Mouse (Mus musculus) spleen, embryonic (tissue): Measurements from ENCODE around the gene Cpz.

Experiments used
- CTCF ChIA-PET: fragments of 350-600 bp; sonication (Branson Sonifier 250); formaldehyde crosslinking; loops from one replicate; lab custom pipeline; 2022; lab: Charles Lee

Cpz gene

DNA sequence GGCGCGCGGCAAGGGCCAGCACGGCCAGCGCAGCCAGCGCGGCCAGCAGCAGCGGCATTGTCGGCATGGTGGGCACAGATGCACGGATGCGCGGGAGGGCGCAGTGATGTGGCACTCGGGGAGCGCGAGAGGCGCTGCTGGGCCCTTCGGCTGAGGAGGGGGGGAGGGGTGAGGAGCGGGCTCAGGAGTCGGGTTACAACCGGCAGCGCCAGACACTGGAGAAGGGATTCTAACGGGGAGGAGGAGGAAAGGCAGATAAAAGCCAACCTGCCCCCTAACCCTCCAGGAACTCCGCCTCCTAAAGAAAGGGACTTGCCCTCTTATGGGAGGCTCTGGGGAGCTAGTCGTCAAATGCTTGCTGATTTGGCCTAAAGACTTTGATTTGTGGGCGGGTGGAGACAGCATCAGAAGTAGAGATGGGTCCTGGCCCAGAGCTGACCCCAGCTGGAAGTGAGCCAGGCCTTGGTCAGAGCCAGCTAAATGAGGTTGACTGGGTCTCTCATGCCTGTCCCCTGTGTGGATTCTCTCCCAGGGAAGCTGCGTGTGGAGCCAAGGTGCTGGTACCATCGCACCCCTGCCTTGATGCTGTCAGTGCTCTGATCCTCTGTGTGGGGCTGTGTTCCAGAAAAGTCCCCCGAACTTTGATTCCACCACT is at the start of gene Cpz:
TSS of gene Cpz (minus strand) at position 230 of the 655 bp plus-strand sequence.
- CTCF ChIA-PET = no interaction called here

DNA sequence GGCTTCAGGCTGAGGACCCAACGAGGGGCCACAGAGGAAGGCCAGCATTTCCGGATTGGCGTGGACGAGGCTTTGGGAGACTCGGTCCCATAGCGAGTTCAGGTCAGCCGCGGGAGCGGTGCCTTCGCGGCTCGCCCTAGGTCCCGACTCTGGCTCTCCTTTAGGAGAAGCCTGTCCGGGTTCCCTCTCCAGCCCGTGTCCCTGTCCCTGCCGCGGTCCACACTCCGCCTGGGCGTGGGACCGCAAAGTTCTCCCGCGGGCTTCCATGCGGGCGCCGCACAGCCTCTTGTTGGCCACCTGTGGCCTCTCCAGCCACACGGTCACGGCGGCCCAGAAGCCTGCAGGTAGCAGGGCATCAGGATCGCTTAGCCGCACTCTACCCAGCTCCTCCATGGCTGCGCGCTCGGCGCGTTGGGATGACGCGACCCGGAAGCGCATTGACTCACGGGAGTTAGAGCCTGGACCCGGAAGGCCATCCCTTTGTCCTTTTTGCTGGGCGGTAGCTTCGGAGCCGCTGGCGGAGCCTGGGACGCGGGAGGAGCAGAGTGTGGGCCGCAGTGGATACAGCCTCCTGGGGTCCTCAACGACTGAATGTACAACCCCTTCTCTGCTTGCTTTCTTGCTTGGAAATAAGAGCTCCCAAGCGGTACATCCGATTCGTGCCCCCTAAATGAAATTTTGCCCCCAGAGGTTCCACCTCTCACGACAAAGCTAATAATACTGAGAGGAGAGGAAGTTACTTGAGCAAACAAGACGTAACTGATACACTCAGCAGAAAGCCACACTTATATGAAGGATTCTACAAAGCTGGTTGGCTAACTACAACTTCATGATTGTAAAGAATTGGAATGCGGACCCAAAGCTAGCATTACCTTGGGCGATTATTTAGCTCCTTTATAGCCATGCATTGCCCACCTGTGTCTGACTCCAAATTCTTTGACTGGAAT is 49.4 kb upstream of the Cpz start, which contains the start of gene Trmt44:
TSS of gene Trmt44 (minus strand) at position 418 of the 947 bp plus-strand sequence.
- CTCF ChIA-PET = interaction anchor here (0.7 kb wide), 1 partner anchor 9 kb away, joined by 3 read pairs; no protein-coding TSS in a partner anchor

DNA sequence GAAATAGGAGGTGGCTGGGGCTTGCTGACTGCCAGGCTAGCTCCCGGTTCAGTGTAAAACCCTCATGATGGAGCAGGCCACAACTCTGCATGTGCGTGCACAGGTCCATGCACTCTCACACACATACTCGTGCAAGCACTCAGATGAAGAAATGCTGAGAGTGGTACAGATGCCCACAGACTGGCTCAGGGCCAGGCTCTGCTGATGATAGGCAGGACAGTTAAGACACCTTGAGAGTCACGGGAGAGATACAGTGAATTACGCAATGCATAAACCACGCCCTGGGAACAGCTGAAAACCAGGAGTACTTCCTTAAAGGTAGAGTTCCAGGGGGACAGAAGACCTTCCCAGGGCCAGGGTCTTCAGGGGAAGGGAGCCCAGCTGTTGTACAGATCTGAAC is 46.0 kb upstream of the Cpz start:
- CTCF ChIA-PET = no interaction called here

DNA sequence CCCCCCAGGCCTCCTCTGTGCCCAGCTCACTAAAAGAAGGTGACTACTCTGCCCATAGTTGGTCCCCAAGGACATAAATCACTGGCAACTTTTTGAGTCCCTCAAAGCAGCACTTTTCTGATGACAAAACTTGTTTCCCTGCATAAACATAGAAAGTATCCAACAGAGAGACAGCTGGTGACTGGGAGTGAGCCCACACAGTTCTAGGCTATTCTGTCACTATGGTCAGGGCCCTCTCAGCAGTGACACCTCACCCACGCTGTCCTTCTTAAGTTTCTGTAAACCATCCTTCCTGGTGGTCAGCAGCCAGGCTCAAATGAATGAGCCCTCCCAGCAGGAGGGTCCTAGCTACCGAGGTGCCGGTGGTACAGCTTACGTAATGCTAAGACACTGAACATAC is 41.1 kb upstream of the Cpz start:
- CTCF ChIA-PET = no interaction called here

DNA sequence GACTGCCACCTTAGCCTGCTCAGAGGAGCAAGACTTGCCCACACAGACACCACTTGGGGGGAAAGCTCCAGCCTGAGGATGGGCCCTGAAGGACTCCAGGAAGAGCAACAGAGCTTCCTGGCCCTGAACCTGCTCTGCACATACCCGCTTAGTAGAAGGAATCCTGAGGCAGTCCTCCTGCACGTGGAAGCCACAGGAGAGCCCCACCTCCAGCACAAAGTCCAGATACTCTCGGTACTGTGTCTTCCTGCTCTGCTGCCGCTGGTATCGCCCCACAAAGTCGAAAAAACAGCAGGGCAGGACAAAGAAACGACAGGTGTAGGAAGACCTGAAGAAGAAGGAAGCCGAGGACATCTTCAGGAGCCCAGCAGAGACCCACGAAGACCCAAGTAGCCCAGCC is 39.7 kb upstream of the Cpz start:
- CTCF ChIA-PET = no interaction called here

DNA sequence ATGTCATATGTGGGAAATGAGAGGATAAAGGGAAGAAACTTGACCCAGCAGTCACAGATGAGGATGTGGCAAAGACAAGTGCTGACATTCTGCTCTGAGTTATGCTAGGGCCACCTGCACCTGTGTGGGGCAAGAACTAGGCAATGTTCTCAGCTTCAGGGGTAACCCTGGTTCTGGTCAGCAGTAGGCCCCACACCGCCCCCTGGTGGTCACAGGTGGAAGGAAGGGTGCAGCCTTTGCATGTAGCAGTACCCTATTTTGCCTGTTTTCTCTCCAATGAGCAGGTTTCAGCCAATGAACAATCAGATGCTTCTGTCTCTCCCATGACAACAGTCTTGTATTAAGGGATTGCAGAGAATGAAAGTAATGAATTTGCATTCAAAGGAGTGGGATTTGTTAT is 38.0 kb upstream of the Cpz start:
- CTCF ChIA-PET = no interaction called here

DNA sequence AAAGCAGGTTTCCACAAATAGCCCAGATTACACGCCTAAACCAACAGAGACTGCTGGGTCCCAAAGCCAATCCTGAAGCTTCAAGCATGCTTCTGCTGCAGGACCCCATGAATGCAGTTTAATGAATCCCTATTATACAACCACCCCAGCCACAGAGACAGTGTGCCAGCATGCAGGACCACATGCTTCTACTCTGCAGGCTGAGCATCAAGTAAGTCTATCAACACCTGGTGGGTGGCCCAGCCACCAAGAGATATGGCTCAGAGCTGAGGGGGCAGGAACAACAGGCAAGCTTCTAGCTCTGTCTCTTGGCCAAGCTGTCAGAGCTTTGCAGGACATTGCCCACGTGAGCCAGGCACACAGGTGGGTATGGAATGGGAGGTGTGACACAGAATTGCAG is 37.1 kb upstream of the Cpz start:
- CTCF ChIA-PET = no interaction called here

DNA sequence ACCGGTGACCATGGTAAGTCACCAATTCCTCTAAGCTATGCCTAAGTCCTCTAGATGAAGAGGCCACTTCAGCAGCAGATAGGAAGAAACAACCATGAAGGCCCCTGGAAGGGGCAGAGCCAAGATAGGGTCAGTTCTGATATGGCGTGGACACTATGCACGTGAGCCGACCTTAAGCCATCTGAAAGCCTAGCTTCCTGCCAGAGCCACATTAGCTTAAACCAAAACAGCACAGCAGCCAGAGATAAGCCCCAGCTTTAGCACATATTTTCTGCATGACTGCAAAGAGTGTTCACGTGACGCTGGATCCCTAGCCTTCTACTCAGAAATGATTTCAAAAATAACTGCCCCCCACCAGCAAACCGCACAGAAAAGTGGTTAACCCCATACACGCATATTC is 33.9 kb upstream of the Cpz start:
- CTCF ChIA-PET = no interaction called here

DNA sequence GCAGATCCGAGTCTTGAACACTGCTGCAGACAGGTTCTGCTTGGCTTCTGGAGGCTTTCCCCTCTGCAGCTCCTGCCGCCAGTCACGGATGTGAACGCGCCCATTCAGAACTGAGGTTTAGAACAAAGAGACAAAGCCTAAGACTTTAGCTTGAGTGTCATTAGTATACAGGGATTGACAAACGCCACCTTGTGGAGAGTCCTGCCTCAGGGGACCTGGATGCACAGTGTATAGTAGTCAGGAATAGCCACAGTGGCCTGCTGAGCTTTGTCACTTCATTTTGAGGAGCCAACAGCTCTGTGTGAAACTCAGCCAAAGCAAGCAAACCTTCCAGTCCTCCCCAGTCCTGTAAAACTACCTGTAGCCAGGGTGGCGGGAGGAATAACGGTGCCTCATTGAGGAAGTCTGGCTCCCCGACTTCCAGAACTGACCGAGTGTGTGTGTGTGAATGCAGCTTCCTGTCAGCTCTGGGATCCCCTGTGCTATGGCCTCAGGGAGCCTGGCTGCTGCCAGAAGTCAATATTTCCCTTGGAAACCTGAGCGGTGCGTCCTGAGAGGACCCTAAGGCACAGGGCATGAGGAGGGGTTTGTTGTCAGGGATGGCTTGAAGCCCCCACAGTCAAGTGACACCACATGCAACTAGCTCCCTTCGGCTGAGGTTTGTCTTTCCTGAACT is 32.6 kb upstream of the Cpz start:
- CTCF ChIA-PET = no interaction called here

DNA sequence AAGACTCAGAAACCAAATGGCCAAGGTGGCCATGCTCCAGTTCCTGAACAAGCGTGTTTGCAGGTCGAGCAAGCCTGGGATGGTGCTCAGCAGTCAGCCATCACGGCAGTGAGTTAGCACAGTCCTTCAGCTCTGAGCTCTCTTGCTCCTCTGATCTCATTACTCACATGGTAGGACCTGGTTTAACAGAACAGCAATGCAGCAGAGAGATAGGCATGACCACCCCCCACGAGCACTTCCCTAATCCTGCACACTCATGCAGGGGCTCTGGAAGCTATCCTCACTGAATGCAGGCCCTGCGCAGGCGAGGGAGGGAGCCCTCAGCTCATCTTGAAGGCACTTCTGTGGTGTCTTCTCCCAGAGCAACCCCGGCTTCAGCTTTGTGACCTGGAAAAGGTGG is 30.9 kb upstream of the Cpz start:
- CTCF ChIA-PET = no interaction called here

DNA sequence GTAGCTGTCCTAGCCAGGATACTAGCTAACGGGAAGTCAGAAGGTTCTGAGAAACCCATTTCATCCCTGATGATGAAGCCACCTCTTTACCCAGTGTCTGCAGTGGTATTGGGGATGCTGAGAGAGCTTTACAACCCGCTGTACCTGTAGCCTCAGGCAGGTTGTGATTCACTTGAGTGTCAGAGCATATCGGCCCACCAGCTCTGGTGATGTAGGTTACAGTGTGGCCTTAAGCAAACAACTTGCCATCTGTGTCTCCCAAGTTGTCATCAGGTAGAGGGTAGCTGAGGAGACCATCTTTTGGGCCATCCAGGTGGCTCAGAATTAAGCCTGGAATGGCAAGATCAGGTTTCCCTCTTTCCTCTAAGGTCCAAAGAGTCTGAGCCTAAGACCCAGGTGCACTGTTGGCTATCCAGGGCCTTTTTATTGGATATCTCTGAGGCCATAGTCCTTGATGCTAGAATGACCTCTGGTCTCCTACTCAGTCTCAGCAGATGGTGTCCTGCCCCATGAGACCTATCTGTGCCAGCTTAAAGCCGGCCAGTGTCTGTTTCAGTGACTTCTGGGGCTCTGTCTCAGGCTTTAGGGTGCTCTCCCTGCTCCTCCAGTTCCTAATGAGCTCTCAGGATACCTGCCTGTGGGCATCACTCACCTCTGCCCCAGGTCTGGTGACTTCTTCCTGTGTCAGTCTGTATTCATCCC is 27.5 kb upstream of the Cpz start:
- CTCF ChIA-PET = no interaction called here

DNA sequence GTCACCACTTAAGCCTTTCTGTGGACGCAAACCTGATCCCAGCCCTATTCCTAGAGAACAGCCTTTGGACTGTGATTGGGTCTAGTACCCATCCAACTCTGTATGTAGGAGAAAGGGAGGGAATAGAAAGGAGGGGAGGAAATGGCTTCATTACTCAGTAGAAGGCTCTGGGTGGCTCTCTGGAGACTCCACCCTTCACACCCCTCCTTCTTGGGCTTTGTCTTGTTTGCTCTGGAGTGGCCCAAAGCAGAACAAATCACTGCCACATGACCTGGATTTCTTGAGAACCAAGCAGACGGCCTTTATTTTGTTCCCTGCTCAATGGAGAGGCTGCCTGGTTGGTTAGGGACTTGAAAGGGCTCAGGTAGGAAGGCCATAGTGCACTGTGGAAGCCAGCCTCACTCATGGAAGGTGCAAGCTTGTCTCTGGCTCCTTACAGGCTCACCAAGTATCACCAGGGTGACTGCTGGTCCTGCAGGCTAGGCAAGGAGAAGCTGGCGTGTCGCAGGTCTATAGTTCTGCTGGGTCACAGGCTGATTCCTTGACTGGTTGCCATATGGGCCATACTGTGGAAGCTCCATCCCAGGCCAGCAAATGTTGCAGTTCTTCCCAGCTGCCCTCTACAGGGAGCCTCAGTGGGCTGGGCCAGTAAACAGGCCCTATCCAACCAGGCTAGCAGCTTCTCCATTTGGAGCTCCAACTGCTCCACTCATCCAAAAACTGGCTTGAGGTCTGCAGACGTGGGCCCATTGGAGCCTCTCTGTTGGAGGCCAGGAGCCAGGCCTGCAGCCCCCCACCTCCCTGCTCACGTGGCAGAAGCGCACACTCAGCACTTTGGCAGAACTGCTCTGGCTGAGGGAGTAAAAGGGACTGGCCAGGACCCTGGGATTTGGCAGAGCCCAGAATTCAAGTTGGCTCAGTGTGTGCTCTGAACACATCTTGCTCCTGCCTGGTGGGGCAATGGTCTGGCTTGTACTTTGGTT is 26.6 kb upstream of the Cpz start:
- CTCF ChIA-PET = no interaction called here

DNA sequence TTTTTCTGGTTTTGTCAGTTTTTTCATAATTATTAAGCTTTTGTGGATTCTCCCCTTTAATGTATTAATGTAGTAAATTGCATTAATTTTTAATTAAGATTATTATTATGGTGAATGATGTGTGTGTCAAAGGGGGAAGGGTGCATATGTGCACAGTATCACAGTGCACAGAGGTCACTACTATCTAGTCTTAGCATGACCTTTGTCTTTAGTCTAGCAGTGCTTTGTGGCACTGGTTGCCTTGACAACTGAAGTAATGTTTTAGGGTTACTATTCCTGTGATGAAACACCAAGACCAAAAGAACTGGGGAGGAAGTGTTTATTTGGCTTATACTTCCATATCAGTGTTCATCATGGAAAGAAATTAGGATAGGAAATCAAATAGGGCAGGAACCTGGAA is 20.6 kb upstream of the Cpz start:
- CTCF ChIA-PET = no interaction called here

DNA sequence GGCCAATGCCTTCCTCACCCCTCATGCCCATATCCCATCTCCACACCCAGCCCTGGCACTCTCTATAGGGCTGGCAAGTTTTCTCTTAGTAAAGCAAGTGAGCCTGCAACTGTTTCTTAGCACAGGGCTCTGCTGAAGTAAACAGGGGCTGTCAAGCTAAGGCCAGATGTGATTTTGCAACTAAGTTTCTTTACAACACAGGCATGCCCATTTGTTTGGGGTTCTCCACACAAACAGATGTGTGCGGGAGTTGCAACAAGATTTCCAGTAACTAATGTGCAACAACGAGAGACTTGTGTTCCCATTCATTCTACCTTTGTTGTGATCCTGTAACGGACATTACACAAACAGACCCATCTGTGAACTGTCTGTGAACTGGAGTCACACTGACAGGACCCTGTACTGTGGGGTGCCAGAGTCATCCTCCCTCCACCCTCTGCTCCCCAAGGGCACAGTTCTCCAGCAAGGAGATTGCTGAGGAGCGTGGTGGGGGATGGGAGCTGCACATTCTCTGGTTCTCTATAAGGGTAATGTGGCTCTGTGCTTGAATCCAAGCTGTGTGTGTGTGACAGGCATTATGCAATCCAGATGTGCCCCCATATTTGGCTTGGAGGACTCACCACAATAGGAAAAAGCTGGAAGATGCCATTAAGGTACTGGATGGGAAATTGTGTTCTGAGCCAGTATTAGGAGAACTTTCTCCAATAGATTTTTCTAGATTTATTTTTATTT is 15.7 kb upstream of the Cpz start:
- CTCF ChIA-PET = no interaction called here

DNA sequence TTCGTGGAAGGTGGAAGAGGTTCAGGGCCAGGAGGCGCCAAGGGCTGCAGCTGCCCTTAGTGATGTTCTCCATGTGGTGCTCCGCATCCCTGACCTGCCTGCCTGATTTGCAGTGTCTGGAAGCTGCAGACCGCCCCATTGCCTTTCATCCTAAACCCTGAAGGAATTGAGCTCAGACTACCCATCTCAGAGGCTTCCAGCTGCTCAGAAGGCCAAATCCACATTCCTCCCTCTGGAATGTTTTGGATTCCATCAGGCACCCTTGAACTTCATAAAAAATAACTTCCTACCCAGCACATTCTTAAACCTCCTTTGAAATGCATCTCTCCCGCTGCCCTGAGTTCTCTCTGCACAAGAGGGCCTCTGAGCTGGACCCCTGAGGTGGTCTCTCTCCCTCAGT is 15.1 kb upstream of the Cpz start:
- CTCF ChIA-PET = no interaction called here

DNA sequence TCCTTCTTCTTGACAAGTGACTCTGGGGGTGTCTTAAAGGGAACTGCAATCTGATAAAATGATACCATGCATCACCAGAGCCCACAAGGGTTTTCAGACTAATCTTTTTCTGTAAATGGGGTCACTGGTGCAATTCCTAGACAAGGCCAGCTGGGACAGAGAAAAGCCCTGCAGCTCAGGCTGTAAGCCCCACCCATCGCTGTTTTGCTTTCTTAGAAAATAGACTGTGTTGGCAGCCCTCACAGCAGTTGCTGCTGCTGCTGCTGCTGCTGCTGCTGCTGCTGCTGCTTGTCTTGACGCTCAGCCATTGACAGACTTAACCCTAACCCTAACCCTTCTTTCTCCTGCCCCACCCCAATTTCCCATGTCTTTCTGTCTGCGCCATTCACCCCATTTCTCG is 14.1 kb upstream of the Cpz start:
- CTCF ChIA-PET = no interaction called here

DNA sequence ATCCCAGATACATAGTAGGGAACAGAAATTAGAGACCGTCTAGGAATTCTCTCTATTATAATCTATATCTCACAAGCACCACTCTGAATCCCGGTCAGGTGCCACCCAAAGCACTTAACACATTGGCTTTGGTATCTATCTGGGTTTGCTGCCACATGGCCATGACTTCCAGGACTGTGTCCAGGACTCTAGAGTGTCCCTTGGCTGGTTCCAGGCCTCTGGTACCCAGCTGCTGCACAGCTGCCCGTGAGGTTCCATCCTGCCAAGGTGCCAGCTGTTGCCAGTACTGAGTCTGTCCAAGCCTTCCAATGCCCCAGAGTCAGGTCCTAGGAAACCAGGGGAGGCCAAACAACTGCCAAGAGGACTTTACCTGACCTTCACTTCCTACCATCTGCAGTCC is 12.5 kb upstream of the Cpz start:
- CTCF ChIA-PET = no interaction called here

DNA sequence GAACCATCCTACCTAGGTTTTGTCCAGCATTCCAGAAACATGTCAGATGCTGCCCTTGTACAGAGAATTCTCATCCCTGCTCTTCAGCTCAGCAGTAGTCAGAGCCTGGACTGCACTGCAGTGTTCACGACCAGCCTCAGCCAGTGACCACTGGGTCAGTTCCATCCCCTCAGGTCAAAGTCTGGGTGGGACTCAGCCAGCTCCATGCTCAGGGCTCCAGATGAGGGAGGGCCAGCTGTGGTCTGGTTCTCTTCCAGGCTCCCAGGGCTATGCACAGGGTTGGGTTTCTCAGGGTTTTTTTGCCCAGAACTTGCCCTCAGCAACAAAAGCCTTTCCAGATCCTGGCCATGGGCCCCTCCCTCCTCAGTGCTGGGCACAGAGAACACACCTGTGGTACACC is 12.0 kb upstream of the Cpz start:
- CTCF ChIA-PET = no interaction called here

DNA sequence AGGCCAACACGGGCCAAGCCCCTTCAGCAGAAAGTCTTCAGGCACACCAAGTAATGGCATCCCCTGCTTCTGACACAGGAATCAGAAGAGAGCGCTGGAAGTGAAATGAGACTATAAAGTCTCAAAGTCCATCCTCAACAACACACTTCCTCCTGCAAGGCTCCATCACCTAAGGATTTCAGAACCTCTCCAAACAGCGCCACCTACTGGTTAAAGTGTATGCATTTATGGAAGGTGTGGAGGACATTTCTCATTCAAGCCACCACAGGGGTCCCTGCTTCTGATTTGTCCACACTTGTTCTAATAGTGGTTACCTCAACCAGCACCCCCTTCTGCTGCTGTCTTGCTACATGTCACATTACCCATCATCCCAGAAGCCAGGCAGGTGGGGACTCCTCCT is 10.8 kb upstream of the Cpz start:
- CTCF ChIA-PET = no interaction called here

DNA sequence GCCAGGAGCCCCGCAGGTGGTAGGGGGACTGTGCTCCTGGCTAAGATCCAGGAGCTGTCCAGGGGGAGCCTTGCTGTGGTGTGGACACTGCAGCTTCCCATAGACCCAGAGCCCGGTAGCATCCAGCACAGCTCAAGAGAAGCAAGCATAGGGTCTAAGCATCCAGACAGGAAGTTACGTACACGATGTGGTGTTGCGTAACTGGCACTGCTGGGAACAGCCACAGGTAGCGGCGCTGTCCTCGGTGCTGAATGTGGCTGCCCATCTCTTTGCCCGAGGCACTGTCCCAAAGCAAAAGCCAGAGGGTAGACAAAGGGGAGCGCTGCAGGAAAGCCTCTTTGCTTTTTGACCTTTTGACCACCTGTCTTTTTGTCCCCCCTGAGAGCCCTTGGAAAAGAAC is 6.1 kb upstream of the Cpz start:
- CTCF ChIA-PET = no interaction called here
